Mouse (Mus musculus) CH12.LX (cell line): Measurements from ENCODE around the gene Cdsn. TPM values are rescaled to one million over a fixed set of nuclear protein-coding genes. Genes with fewer than 3 reads are reported as not detected.

Source experiments
- DNase-seq: peaks from one replicate; pipeline ENCODE4 v3.0.0-alpha.2; 2013; ENCODE audit errors: extremely low read depth
- H3K27ac ChIP-seq: 2 replicates; pipeline ENCODE4 v1.5.1; 2012; ENCODE audit warnings: low read depth, mild to moderate bottlenecking, control low read depth, moderate library complexity; ENCODE audit not compliant: insufficient read depth
- H3K27me3 ChIP-seq: replicated peaks from 2 replicates; pipeline ENCODE3; 2012; ENCODE audit warnings: inconsistent platforms
- H3K36me3 ChIP-seq, 2 experiments: replicated peaks in 1 of 2; 2 replicates each; pipeline versions ENCODE3 to v1.6.1; 2012; ENCODE audit warnings: inconsistent platforms in 1 of 2, low read length in 1 of 2, mild to moderate bottlenecking in 1 of 2, mixed read lengths in 1 of 2, moderate library complexity in 1 of 2; ENCODE audit not compliant: control insufficient read depth in 1 of 2, insufficient read depth in 1 of 2
- H3K4me1 ChIP-seq, 2 experiments: 2 replicates each; pipeline ENCODE4 v1.6.1; 2012; ENCODE audit warnings: inconsistent platforms in 1 of 2, moderate library complexity in 1 of 2; ENCODE audit not compliant: insufficient read depth in 2 of 2, control insufficient read depth in 1 of 2
- H3K4me2 ChIP-seq: 2 replicates; pipeline ENCODE4 v1.6.1; 2012; ENCODE audit warnings: low read depth, mild to moderate bottlenecking, control low read depth; ENCODE audit not compliant: poor library complexity, insufficient read depth, severe bottlenecking
- H3K4me3 ChIP-seq, 3 experiments: fragments of 150-350 bp in 1 of 3; sonication (generic) in 1 of 3; replicated peaks in 1 of 3; 2 replicates each; pipeline versions ENCODE3 to v1.5.1; 2011 to 2012; ENCODE audit warnings: low read depth in 2 of 3, low read length in 2 of 3, mild to moderate bottlenecking in 2 of 3, moderate library complexity in 2 of 3, control low read depth in 1 of 3, improper control_type of control experiment in 1 of 3, inconsistent platforms in 1 of 3, mixed read lengths in 1 of 3; ENCODE audit not compliant: poor library complexity in 1 of 3
- H3K79me2 ChIP-seq: replicated peaks from 2 replicates; pipeline ENCODE4 v1.6.1; 2012; ENCODE audit warnings: mild to moderate bottlenecking, moderate library complexity; ENCODE audit not compliant: control insufficient read depth, poor library complexity, insufficient read depth, severe bottlenecking; ENCODE audit errors: extremely low read depth
- H3K9ac ChIP-seq: 2 replicates; pipeline ENCODE4 v1.6.1; 2012; ENCODE audit warnings: low read depth, mild to moderate bottlenecking, control low read depth, moderate library complexity; ENCODE audit not compliant: insufficient read depth
- H3K9me3 ChIP-seq: replicated peaks from 2 replicates; pipeline ENCODE3; 2012; ENCODE audit warnings: low read length, inconsistent platforms, mixed read lengths
- BHLHE40 ChIP-seq: IDR thresholded peaks from 2 replicates; pipeline ENCODE4 v1.6.1; 2011; ENCODE audit warnings: mild to moderate bottlenecking, low read depth, low read length, improper control_type of control experiment
- CTCF ChIP-seq, 2 experiments: IDR thresholded peaks in 1 of 2; conservative IDR thresholded peaks in 1 of 2; 2 replicates each; pipeline ENCODE4 v1.5.1; 2011 to 2012; ENCODE audit warnings: low read depth in 2 of 2, low read length in 2 of 2, improper control_type of control experiment in 1 of 2, inconsistent platforms in 1 of 2, mild to moderate bottlenecking in 1 of 2, moderate library complexity in 1 of 2
- EP300 ChIP-seq: IDR thresholded peaks from 2 replicates; pipeline ENCODE4 v1.6.1; 2011; ENCODE audit warnings: low read length, improper control_type of control experiment
- ETS1 ChIP-seq: conservative IDR thresholded peaks from 2 replicates; pipeline ENCODE4 v1.6.1; 2012; ENCODE audit warnings: low read depth, mild to moderate bottlenecking, inconsistent platforms, low read length, improper control_type of control experiment, moderate library complexity
- GABPA ChIP-seq: IDR thresholded peaks from 2 replicates; pipeline ENCODE4 v1.6.1; 2012; ENCODE audit warnings: low read depth, low read length, improper control_type of control experiment, inconsistent platforms; ENCODE audit not compliant: insufficient replicate concordance
- KAT2A ChIP-seq: IDR thresholded peaks from 2 replicates; pipeline ENCODE4 v1.6.1; 2012; ENCODE audit warnings: low read length, improper control_type of control experiment, inconsistent platforms; ENCODE audit not compliant: insufficient replicate concordance
- MAFK ChIP-seq: IDR thresholded peaks from 2 replicates; pipeline ENCODE4 v1.6.1; 2011; ENCODE audit warnings: low read length, improper control_type of control experiment; ENCODE audit not compliant: insufficient replicate concordance
- MAX ChIP-seq: IDR thresholded peaks from 2 replicates; pipeline ENCODE4 v1.6.1; 2011; ENCODE audit warnings: low read length, improper control_type of control experiment
- MXI1 ChIP-seq: IDR thresholded peaks from 2 replicates; pipeline ENCODE4 v1.6.1; 2011; ENCODE audit warnings: mild to moderate bottlenecking, low read depth, low read length, improper control_type of control experiment
- PAX5 ChIP-seq: IDR thresholded peaks from 2 replicates; pipeline ENCODE4 v1.6.1; 2012; ENCODE audit warnings: low read length, inconsistent platforms, mixed read lengths
- RAD21 ChIP-seq: IDR thresholded peaks from 2 replicates; pipeline ENCODE4 v1.6.1; 2011; ENCODE audit warnings: low read depth, mild to moderate bottlenecking, low read length, improper control_type of control experiment, moderate library complexity
- SIN3A ChIP-seq: IDR thresholded peaks from 2 replicates; pipeline ENCODE4 v1.6.1; 2012; ENCODE audit warnings: low read length, improper control_type of control experiment, inconsistent platforms
- SMC3 ChIP-seq: IDR thresholded peaks from 2 replicates; pipeline ENCODE4 v1.6.1; 2011; ENCODE audit warnings: low read depth, low read length, improper control_type of control experiment
- USF1 ChIP-seq: IDR thresholded peaks from 2 replicates; pipeline ENCODE4 v1.6.1; 2014; ENCODE audit warnings: low read depth, mild to moderate bottlenecking, inconsistent platforms, low read length, improper control_type of control experiment
- ZMIZ1 ChIP-seq: IDR thresholded peaks from 2 replicates; pipeline ENCODE4 v1.6.1; 2012; ENCODE audit warnings: low read depth, mild to moderate bottlenecking, inconsistent platforms, low read length, improper control_type of control experiment
- dilution Hi-C: fragments of 300-500 bp; cut with MboI; formaldehyde crosslinking; loops from 2 replicates; pipeline ENCODE4 v1.14.3; 2020; ENCODE audit warnings: low sequenced_read_pairs; ENCODE audit not compliant: extremely low pct_unique_long_range_greater_than_20kb, extremely low pct_ligation_motif_present
- in situ Hi-C: fragments of 300-500 bp; cut with MboI; formaldehyde crosslinking; loops from 3 replicates; pipeline ENCODE4 v1.14.3; 2019; ENCODE audit warnings: low sequenced_read_pairs, low pct_ligation_motif_present, low pct_unique_long_range_greater_than_20kb, mixed read lengths
- polyA plus RNA-seq: library from polyadenylated mRNA; unstranded; fragments of >175 nt; gene quantifications from 2 replicates; pipeline ENCODE4 v1.2.1, GENCODE M21; 2012; ENCODE audit warnings: low read depth; ENCODE audit not compliant: insufficient read length
- total RNA-seq, 2 experiments: library from RNA; depleted of rRNA; stranded (reverse); fragments of 300-350 nt in 1 of 2; fragments of >200 nt in 1 of 2; gene quantifications; 2 replicates each; pipeline ENCODE4 v1.2.3; 2012 to 2014

Gene Cdsn
- total and polyA plus RNA-seq, 3 experiments, result 0.17 to 1.4 (median 0.76) TPM

GRCm38 (mm10) chr17:35532360-35532759 is 19.6 kb upstream of the Cdsn start:
- H3K27ac ChIP-seq, result no peak overlapping the region
- no peak overlapping the region for H3K4me2 ChIP-seq
- dilution Hi-C loops, result no loop called here
- no peaks in the 10 kb centered on the region for H3K9me3 ChIP-seq
- in situ Hi-C loops, result no loop called here
- DNase-seq, result no peak
- peaks cover under 1% of the 10 kb centered on the region for H3K27me3 ChIP-seq
- no peaks in the 10 kb centered on the region for H3K79me2 ChIP-seq
- TF ChIP-seq MAFK (no peak), ETS1 (no peak), USF1 (no peak), GABPA (no peak), ZMIZ1 (no peak), PAX5 (no peak)
- TF ChIP-seq, all 38 proteins: peak for 0
- peaks cover 17 to 42% of the 10 kb centered on the region in 2 experiments for H3K36me3 ChIP-seq
- H3K9ac ChIP-seq, result no peak overlapping the region
- no peak overlapping the region for H3K4me3 ChIP-seq
- H3K4me1 ChIP-seq, result peaks cover 0 to 4% of the 10 kb centered on the region in 2 experiments; a peak in 1 of 4 replicates

GRCm38 (mm10) chr17:35532901-35533300 is 19.0 kb upstream of the Cdsn start, which contains the start of gene Psors1c2:
Gene Psors1c2, plus strand, starts transcription at chr17:35533201.
- DNase-seq, result no peak
- Histone ChIP-seq H3K9ac (no peak within 1 kb of the TSS), H3K4me2 (no peak within 1 kb of the TSS), H3K4me1 (peaks cover 0 to 4% of the 10 kb centered on the region in 2 experiments; a peak in 1 of 4 replicates), H3K36me3 (peaks cover 15 to 37% of the 10 kb centered on the region in 2 experiments), H3K79me2 (no peaks in the 10 kb centered on the region), H3K27me3 (peaks cover 2% of the 10 kb centered on the region), H3K4me3 (no peak within 1 kb of the TSS), H3K27ac (no peak within 1 kb of the TSS), H3K9me3 (no peaks in the 10 kb centered on the region)
- dilution Hi-C loops (no loop called here), in situ Hi-C loops (no loop called here)
- TF ChIP-seq SIN3A (no peak), MAFK (no peak), EP300 (no peak), MAX (no peak), ETS1 (no peak)

- H3K4me2 ChIP-seq, result peak overlapping the region; percentile 65; the same call in 1 of the 2 replicates
- dilution Hi-C loops (no loop called here), in situ Hi-C loops (no loop called here)
- no peak overlapping the region for H3K4me3 ChIP-seq
- DNase-seq, result peak; percentile 77
- peaks cover 0 to 4% of the 10 kb centered on the region in 2 experiments; a peak in 1 of 4 replicates for H3K4me1 ChIP-seq
- no peak overlapping the region for H3K27ac ChIP-seq
- H3K9me3 ChIP-seq, result no peaks in the 10 kb centered on the region
- no peaks in the 10 kb centered on the region for H3K79me2 ChIP-seq
- peaks cover 5 to 23% of the 10 kb centered on the region in 2 experiments for H3K36me3 ChIP-seq
- TF ChIP-seq MXI1, result no peak
- peak; percentile 81 for TF ChIP-seq SMC3
- no peak for TF ChIP-seq KAT2A
- TF ChIP-seq SIN3A, result 0 out of 2 replicates have a peak, but pooled peaks have one; percentile 15
- peak; percentile 83 to 90 for TF ChIP-seq CTCF (conservative IDR thresholded peaks at IDR 0.05 in 1 of 2, IDR thresholded peaks at IDR 0.05 in 1 of 2; ENCODE audit: low read depth in 2 of 2, low read length in 2 of 2)
- no peak for TF ChIP-seq ZMIZ1
- no peak for TF ChIP-seq BHLHE40
- peak; percentile 42 for TF ChIP-seq RAD21
- H3K9ac ChIP-seq, result no peak overlapping the region
- peaks cover 3% of the 10 kb centered on the region for H3K27me3 ChIP-seq
These were observed 17.6 kb upstream of the Cdsn start for GRCm38 (mm10) chr17:35534343-35534742.
